Mouse (Mus musculus) limb, embryonic 13.5 days (tissue): ENCODE measurements around the gene Ing4. TPM values are rescaled to one million over a fixed set of nuclear protein-coding genes. Genes with fewer than 3 reads are reported as not detected.
A peak's percentile ranks its signal among the peaks of the same experiment; 100 is the strongest.
"Not testable (repeated sequence)": the region's sequence is repeated elsewhere in the genome, so short reads cannot be mapped to it uniquely, and the experiment has no call there.

Experiments
- ATAC-seq: fragments of 200-750 bp; cut with Nextera tagmentation; 2 replicates; pipeline ENCODE4 v1.8.0; 2017; ENCODE audit warnings: low read depth, moderate number of reproducible peaks, moderate TSS enrichment; ENCODE audit not compliant: low FRiP score
- H3K27ac ChIP-seq: fragments of 300-500 bp; sonication (generic); 2 replicates; pipeline ENCODE4 v1.5.1; 2015; ENCODE audit warnings: inconsistent platforms, mild to moderate bottlenecking, moderate library complexity
- H3K27me3 ChIP-seq: fragments of 300-500 bp; sonication (generic); 2 replicates; pipeline ENCODE4 v1.6.1; 2015; ENCODE audit warnings: mild to moderate bottlenecking, inconsistent platforms
- H3K36me3 ChIP-seq: fragments of 300-500 bp; sonication (generic); 2 replicates; pipeline ENCODE4 v1.6.1; 2015; ENCODE audit warnings: inconsistent platforms, mild to moderate bottlenecking, moderate library complexity
- H3K4me1 ChIP-seq: fragments of 300-500 bp; sonication (generic); 2 replicates; pipeline ENCODE4 v1.6.1; 2015; ENCODE audit warnings: inconsistent platforms
- H3K4me2 ChIP-seq: fragments of 300-500 bp; sonication (generic); replicated peaks from 2 replicates; pipeline ENCODE4 v1.6.1; 2015; ENCODE audit warnings: inconsistent platforms, mild to moderate bottlenecking, moderate library complexity
- H3K4me3 ChIP-seq: fragments of 300-500 bp; sonication (generic); 2 replicates; pipeline ENCODE4 v1.5.1; 2015; ENCODE audit warnings: moderate library complexity, mild to moderate bottlenecking, inconsistent platforms
- H3K9ac ChIP-seq: fragments of 300-500 bp; sonication (generic); 2 replicates; pipeline ENCODE4 v1.6.1; 2015; ENCODE audit warnings: mild to moderate bottlenecking, inconsistent platforms
- H3K9me3 ChIP-seq: fragments of 300-500 bp; sonication (generic); 2 replicates; pipeline ENCODE4 v1.6.1; 2016; ENCODE audit warnings: inconsistent platforms
- WGBS: fragments of 180-500 bp; shearing (Covaris S2); methylation state at CpG from one replicate; pipeline ENCODE4 v1.1.7; 2015; 5-methylcytosine and 5-hydroxymethylcytosine counted together
- polyA plus RNA-seq: library from polyadenylated mRNA; unstranded; fragments of >200 nt; fragmentation: Nextera tagmentation; extraction: Ambion mirVana; gene quantifications from 2 replicates; pipeline ENCODE4 v1.2.1, GENCODE M21; 2015

The Ing4 gene
- polyA plus RNA-seq, 1 experiment from 2014 or later = 183 TPM

GRCm38 (mm10) chr6:125005086-125005485 is 34.5 kb upstream of the Ing4 start:
- ATAC-seq = no peak
- peaks cover 45% of the 10 kb centered on the region for H3K27me3 ChIP-seq
- 0 out of 2 replicates have a peak, but pooled peaks cover 2% of the 10 kb centered on the region for H3K36me3 ChIP-seq
- H3K9me3 ChIP-seq = no peaks in the 10 kb centered on the region
- no peak overlapping the region for H3K4me2 ChIP-seq
- peaks cover 13% of the 10 kb centered on the region for H3K4me1 ChIP-seq
- no peak overlapping the region for H3K4me3 ChIP-seq
- WGBS = 11% methylated on average over 3 of the region's 3 CpGs
- H3K27ac ChIP-seq = no peak overlapping the region
- H3K9ac ChIP-seq = peak overlapping the region; percentile 19; the same call in 1 of the 2 replicates

GRCm38 (mm10) chr6:125008060-125008459 is 31.5 kb upstream of the Ing4 start:
- peak overlapping the region; percentile 93 for H3K4me2 ChIP-seq
- peak overlapping the region; percentile 77 for H3K9ac ChIP-seq
- peak overlapping the region; percentile 74 for H3K4me3 ChIP-seq
- H3K4me1 ChIP-seq = peaks cover 34% of the 10 kb centered on the region
- ATAC-seq = no peak
- H3K36me3 ChIP-seq = peaks cover 19% of the 10 kb centered on the region
- WGBS = 44% methylated on average over 13 of the region's 13 CpGs
- peaks cover 16% of the 10 kb centered on the region for H3K27me3 ChIP-seq
- no peaks in the 10 kb centered on the region for H3K9me3 ChIP-seq
- H3K27ac ChIP-seq = peak overlapping the region; percentile 98; the same call in 1 of the 2 replicates

- WGBS = 1% methylated on average over 34 of the region's 34 CpGs
- Histone ChIP-seq H3K4me3 (peak overlapping the region; percentile 74), H3K4me2 (peak overlapping the region; percentile 93), H3K27me3 (peaks cover 10% of the 10 kb centered on the region), H3K4me1 (peaks cover 34% of the 10 kb centered on the region), H3K36me3 (peaks cover 25% of the 10 kb centered on the region), H3K9ac (peak overlapping the region; percentile 95), H3K9me3 (no peaks in the 10 kb centered on the region), H3K27ac (peak overlapping the region; percentile 98; the same call in 1 of the 2 replicates)
- ATAC-seq = peak; percentile 97
These were observed 30.9 kb upstream of the Ing4 start for GRCm38 (mm10) chr6:125008586-125009128.

GRCm38 (mm10) chr6:125009129-125009180 is 30.6 kb upstream of the Ing4 start, which contains the start of gene Zfp384:
TSS of gene Zfp384 (plus strand) at chr6:125009145.
- peak within 1 kb of the TSS; percentile 95 for H3K9ac ChIP-seq
- ATAC-seq = no peak
- peaks cover 28% of the 10 kb centered on the region for H3K36me3 ChIP-seq
- H3K9me3 ChIP-seq = no peaks in the 10 kb centered on the region
- H3K27me3 ChIP-seq = peaks cover 8% of the 10 kb centered on the region; the same call in 1 of the 2 replicates
- H3K27ac ChIP-seq = peak within 1 kb of the TSS; percentile 98
- peak within 1 kb of the TSS; percentile 93 for H3K4me2 ChIP-seq
- peaks cover 34% of the 10 kb centered on the region for H3K4me1 ChIP-seq
- peak within 1 kb of the TSS; percentile 74 for H3K4me3 ChIP-seq
- WGBS = 0% methylated on average over 3 of the region's 3 CpGs

GRCm38 (mm10) chr6:125009181-125010073 is 30.1 kb upstream of the Ing4 start:
- ATAC-seq = peak; percentile 87
- H3K27me3 ChIP-seq = peaks cover 5% of the 10 kb centered on the region; the same call in 1 of the 2 replicates
- peaks cover 34% of the 10 kb centered on the region for H3K4me1 ChIP-seq
- H3K4me3 ChIP-seq = peak overlapping the region; percentile 74
- H3K27ac ChIP-seq = peak overlapping the region; percentile 98
- H3K9ac ChIP-seq = peak overlapping the region; percentile 95
- under 1% methylated on average over 62 of the region's 78 CpGs for WGBS
- H3K9me3 ChIP-seq = no peaks in the 10 kb centered on the region
- peak overlapping the region; percentile 93 for H3K4me2 ChIP-seq
- peaks cover 32% of the 10 kb centered on the region for H3K36me3 ChIP-seq

- 93% methylated on average over 3 of the region's 3 CpGs for WGBS
- ATAC-seq = no peak
- peaks cover 87% of the 10 kb centered on the region for H3K36me3 ChIP-seq
- no peak overlapping the region for H3K4me3 ChIP-seq
- H3K27ac ChIP-seq = no peak overlapping the region
- H3K4me1 ChIP-seq = no peaks in the 10 kb centered on the region
- H3K27me3 ChIP-seq = no peaks in the 10 kb centered on the region
- no peaks in the 10 kb centered on the region for H3K9me3 ChIP-seq
- H3K4me2 ChIP-seq = no peak overlapping the region
- H3K9ac ChIP-seq = no peak overlapping the region
These were observed 21.9 kb upstream of the Ing4 start for GRCm38 (mm10) chr6:125017682-125018081.

- H3K4me2 ChIP-seq, H3K4me3 ChIP-seq, H3K9me3 ChIP-seq, H3K27ac ChIP-seq, H3K4me1 ChIP-seq, ATAC-seq, H3K9ac ChIP-seq, H3K27me3 ChIP-seq: not testable (repeated sequence)
- 29% methylated on average over 7 of the region's 9 CpGs for WGBS
- H3K36me3 ChIP-seq = peaks cover 88% of the 10 kb centered on the region
These were observed 9.0 kb upstream of the Ing4 start for GRCm38 (mm10) chr6:125030532-125030931.

GRCm38 (mm10) chr6:125031604-125032003 is 8.0 kb upstream of the Ing4 start:
- WGBS = 86% methylated on average over 16 of the region's 16 CpGs
- Histone ChIP-seq H3K9ac (no peak overlapping the region), H3K4me3 (no peak overlapping the region), H3K27ac (no peak overlapping the region), H3K4me1 (no peaks in the 10 kb centered on the region), H3K36me3 (peaks cover 91% of the 10 kb centered on the region), H3K9me3 (no peaks in the 10 kb centered on the region), H3K4me2 (no peak overlapping the region), H3K27me3 (no peaks in the 10 kb centered on the region)
- no peak for ATAC-seq

GRCm38 (mm10) chr6:125038666-125039065 is 894 bp upstream of the Ing4 start:
- no peaks in the 10 kb centered on the region for H3K27me3 ChIP-seq
- peak overlapping the region; percentile 87 for H3K27ac ChIP-seq
- no peak overlapping the region for H3K9ac ChIP-seq
- peak overlapping the region; percentile 65 for H3K4me3 ChIP-seq
- peaks cover 22% of the 10 kb centered on the region for H3K4me1 ChIP-seq
- no peaks in the 10 kb centered on the region for H3K9me3 ChIP-seq
- peak overlapping the region; percentile 63 for H3K4me2 ChIP-seq
- H3K36me3 ChIP-seq = peaks cover 51% of the 10 kb centered on the region
- ATAC-seq = no peak
- WGBS = 91% methylated on average over 4 of the region's 4 CpGs

- Histone ChIP-seq H3K4me2 (peak overlapping the region; percentile 63), H3K27me3 (no peaks in the 10 kb centered on the region), H3K4me3 (peak overlapping the region; percentile 65), H3K36me3 (peaks cover 51% of the 10 kb centered on the region), H3K9me3 (no peaks in the 10 kb centered on the region), H3K9ac (peak overlapping the region; percentile 50; the same call in 1 of the 2 replicates), H3K27ac (peak overlapping the region; percentile 87), H3K4me1 (peaks cover 22% of the 10 kb centered on the region)
- ATAC-seq = no peak; the same call in 1 of the 2 replicates
- 6% methylated on average over 8 of the region's 8 CpGs for WGBS
These were observed 429 bp upstream of the Ing4 start for GRCm38 (mm10) chr6:125039131-125039530.

- H3K27me3 ChIP-seq = no peaks in the 10 kb centered on the region
- H3K4me1 ChIP-seq = peaks cover 22% of the 10 kb centered on the region
- no peaks in the 10 kb centered on the region for H3K9me3 ChIP-seq
- WGBS = 19% methylated on average over 7 of the region's 7 CpGs
- ATAC-seq = no peak
- H3K4me3 ChIP-seq = peak overlapping the region; percentile 65
- peak overlapping the region; percentile 74 for H3K4me2 ChIP-seq
- H3K36me3 ChIP-seq = peaks cover 53% of the 10 kb centered on the region
- peak overlapping the region; percentile 72; the same call in 1 of the 2 replicates for H3K27ac ChIP-seq
- H3K9ac ChIP-seq = peak overlapping the region; percentile 77
These were observed 661 bp downstream of the Ing4 start for GRCm38 (mm10) chr6:125040221-125040620.

GRCm38 (mm10) chr6:125041047-125041446 is 1.5 kb downstream of the Ing4 start:
- Histone ChIP-seq H3K4me2 (peak overlapping the region; percentile 74), H3K9me3 (no peaks in the 10 kb centered on the region), H3K9ac (no peak overlapping the region), H3K4me1 (peaks cover 22% of the 10 kb centered on the region), H3K36me3 (peaks cover 52% of the 10 kb centered on the region), H3K27ac (no peak overlapping the region), H3K27me3 (no peaks in the 10 kb centered on the region), H3K4me3 (peak overlapping the region; percentile 65)
- no peak for ATAC-seq
- 85% methylated on average over 7 of the region's 7 CpGs for WGBS
